Mouse (Mus musculus): ENCODE measurements around the gene Arhgap11a. TPM values are rescaled to one million over a fixed set of nuclear protein-coding genes. Genes with fewer than 3 reads are reported as not detected.

Gene Arhgap11a
- polyA plus RNA-seq, 1 experiment from 2014 or later = 29.7 TPM

DNA sequence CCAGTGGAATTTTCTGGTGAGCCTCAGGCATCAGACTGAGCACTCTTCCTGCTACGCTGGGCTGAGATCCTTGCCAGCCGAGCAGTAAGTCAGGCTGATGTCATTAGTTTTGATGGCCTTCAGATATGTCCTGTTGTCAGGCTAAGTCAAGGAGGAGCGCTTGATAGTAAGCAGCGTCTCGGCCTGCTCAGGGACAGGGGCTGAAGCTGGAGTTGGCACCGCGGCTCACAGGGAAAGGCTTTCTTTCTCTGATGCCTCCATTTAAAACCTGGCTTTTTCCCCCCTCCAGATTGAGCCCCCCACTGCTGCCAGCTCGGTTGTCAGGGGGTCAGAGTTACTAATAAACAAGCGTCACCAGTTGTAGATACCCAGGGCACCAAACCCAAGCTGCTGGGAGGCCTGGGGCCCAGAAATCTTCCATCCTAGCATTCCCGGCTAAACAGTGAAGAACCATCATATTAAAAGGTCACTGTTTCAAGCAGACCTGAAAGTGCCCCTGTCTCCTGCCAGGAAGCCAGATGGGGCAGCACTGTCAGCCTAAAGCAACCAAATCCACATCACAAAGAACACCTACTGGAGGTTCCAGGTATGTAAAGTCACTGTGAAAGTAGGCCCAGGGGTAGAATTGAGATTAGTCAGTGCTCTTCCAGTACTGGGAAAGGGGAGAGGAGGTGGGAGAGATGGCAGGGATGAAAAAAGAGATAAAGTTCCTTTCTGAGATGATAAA is 41.4 kb downstream of the Arhgap11a start:
- H3K36me3 ChIP-seq = no peaks in the 10 kb centered on the region
- H3K4me2 ChIP-seq = no peak overlapping the region
- ATAC-seq = no peak
- 62% methylated on average over 10 of the region's 10 CpGs for WGBS (ENCODE audit: insufficient replicate concordance)
- no peaks in the 10 kb centered on the region for H3K4me1 ChIP-seq
- no peaks in the 10 kb centered on the region for H3K27me3 ChIP-seq (replicated peaks)
- H3K27ac ChIP-seq = no peak overlapping the region
- no peak overlapping the region for H3K4me3 ChIP-seq
- H3K9me3 ChIP-seq (replicated peaks) = no peaks in the 10 kb centered on the region
- H3K9ac ChIP-seq = no peak overlapping the region

- H3K4me3 ChIP-seq = no peak overlapping the region
- no peak overlapping the region for H3K9ac ChIP-seq
- no peak overlapping the region for H3K27ac ChIP-seq
- H3K4me2 ChIP-seq = no peak overlapping the region
- H3K27me3 ChIP-seq (replicated peaks) = no peaks in the 10 kb centered on the region
- no peaks in the 10 kb centered on the region for H3K36me3 ChIP-seq
- no peaks in the 10 kb centered on the region for H3K9me3 ChIP-seq (replicated peaks)
- WGBS (ENCODE audit: insufficient replicate concordance) = 65% methylated on average over 4 of the region's 4 CpGs
- no peak for ATAC-seq
- no peaks in the 10 kb centered on the region for H3K4me1 ChIP-seq
Observed at GRCm38 (mm10) chr2:113805765-113806164, 42.7 kb downstream of the Arhgap11a start.

DNA sequence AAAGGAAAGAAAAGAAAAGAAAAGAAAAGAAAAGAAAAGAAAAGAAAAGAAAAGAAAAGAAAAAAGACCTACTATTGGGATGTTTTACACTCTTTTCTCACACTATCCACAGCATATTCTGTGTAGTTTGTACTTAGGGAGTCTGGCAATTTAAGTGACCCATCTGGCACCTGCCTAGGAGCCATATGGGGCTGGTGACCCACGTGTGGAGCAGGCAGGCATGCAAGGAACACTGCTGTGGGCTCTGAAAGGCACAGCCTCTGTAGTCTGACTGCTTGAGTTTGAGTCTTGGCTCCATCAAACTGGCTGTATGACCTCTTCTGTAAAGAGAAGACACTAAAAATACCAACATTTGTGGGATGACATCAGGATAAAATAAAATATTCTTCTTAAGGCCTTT is 44.7 kb downstream of the Arhgap11a start:
- Histone ChIP-seq H3K4me2 (no peak overlapping the region), H3K4me1 (no peaks in the 10 kb centered on the region), H3K27ac (no peak overlapping the region), H3K9me3 (replicated peaks) (no peaks in the 10 kb centered on the region), H3K4me3 (no peak overlapping the region), H3K36me3 (no peaks in the 10 kb centered on the region), H3K27me3 (replicated peaks) (no peaks in the 10 kb centered on the region), H3K9ac (no peak overlapping the region)
- 19% methylated on average over 1 of the region's 1 CpGs for WGBS (ENCODE audit: insufficient replicate concordance)
- ATAC-seq = no peak

DNA sequence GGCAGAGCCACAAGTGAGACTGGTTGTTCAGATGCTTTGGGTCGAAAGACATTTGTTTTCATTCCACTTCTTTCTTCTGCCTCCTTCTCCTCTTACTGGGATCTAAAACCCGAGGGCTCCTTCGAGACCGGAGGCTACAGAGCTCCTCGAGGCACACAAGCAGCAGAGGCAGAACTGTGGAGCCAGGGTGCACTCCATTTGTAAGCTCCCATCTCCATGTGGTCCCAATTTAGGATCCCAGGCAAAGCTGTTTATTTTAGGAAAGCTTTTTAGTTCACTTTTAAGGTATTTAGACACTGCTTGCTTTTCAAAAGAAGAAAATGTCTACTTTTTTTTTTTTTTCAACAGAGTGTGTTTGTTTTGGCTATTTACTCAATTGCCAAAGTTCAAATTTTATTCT is 47.6 kb downstream of the Arhgap11a start:
- no peak overlapping the region for H3K4me2 ChIP-seq
- H3K9ac ChIP-seq = no peak overlapping the region
- no peaks in the 10 kb centered on the region for H3K4me1 ChIP-seq
- H3K4me3 ChIP-seq = no peak overlapping the region
- H3K9me3 ChIP-seq (replicated peaks) = no peaks in the 10 kb centered on the region
- 54% methylated on average over 5 of the region's 5 CpGs for WGBS (ENCODE audit: insufficient replicate concordance)
- H3K36me3 ChIP-seq = no peaks in the 10 kb centered on the region
- no peak overlapping the region for H3K27ac ChIP-seq
- H3K27me3 ChIP-seq (replicated peaks) = no peaks in the 10 kb centered on the region
- ATAC-seq = no peak

- H3K4me2 ChIP-seq = no peak overlapping the region
- H3K9ac ChIP-seq = no peak overlapping the region
- H3K36me3 ChIP-seq = no peaks in the 10 kb centered on the region
- no peak overlapping the region for H3K4me3 ChIP-seq
- no peak for ATAC-seq
- H3K4me1 ChIP-seq = no peaks in the 10 kb centered on the region
- WGBS (ENCODE audit: insufficient replicate concordance) = 73% methylated on average over 13 of the region's 13 CpGs
- no peaks in the 10 kb centered on the region for H3K9me3 ChIP-seq (replicated peaks)
- H3K27me3 ChIP-seq (replicated peaks) = no peaks in the 10 kb centered on the region
- H3K27ac ChIP-seq = no peak overlapping the region
Observed at GRCm38 (mm10) chr2:113798605-113799004, 49.9 kb downstream of the Arhgap11a start.

DNA sequence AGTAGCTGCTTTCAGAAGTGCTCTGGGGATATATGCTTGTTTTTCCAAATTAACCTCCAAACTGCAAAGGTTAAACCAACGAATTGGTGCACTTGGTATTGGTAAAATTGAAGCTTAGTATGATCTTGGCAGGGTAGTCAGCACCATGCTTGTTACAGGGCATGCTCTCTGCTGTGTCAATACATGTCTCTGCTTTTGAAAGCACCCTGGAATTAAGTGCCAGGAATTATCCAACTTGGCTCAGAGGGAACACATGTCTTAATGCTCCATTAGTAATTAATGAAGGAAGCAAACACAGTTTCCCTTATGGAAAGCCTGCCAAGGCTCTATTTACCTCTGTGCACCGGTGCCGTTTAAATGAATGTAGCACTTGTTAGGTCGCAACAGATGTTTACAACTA is 53.3 kb downstream of the Arhgap11a start:
- Histone ChIP-seq H3K9ac (no peak overlapping the region), H3K27me3 (replicated peaks) (no peaks in the 10 kb centered on the region), H3K9me3 (replicated peaks) (no peaks in the 10 kb centered on the region), H3K4me1 (no peaks in the 10 kb centered on the region), H3K4me2 (no peak overlapping the region), H3K36me3 (no peaks in the 10 kb centered on the region), H3K27ac (no peak overlapping the region), H3K4me3 (no peak overlapping the region)
- 61% methylated on average over 4 of the region's 4 CpGs for WGBS (ENCODE audit: insufficient replicate concordance)
- no peak for ATAC-seq

DNA sequence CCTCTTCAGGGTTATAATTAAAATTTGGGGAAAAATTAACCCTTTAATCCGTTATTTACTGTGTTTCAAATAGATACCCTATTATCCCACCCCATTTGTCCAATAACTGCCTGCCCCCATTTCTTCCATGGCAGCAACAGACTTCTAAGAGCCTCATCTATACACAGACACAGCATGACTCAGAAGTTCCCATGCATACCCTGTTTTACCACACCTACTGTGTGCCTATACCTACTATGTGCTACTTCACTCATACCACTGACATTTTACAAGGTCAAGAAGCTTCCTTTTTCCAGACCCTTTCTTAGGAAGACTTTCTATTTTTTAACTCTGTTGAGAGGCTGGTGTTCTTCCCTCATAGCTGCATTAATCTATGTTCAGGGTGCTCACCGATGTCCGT is 54.9 kb downstream of the Arhgap11a start:
- H3K9me3 ChIP-seq (replicated peaks) = no peaks in the 10 kb centered on the region
- no peak overlapping the region for H3K4me3 ChIP-seq
- WGBS (ENCODE audit: insufficient replicate concordance) = 68% methylated on average over 3 of the region's 3 CpGs
- H3K36me3 ChIP-seq = no peaks in the 10 kb centered on the region
- H3K4me1 ChIP-seq = no peaks in the 10 kb centered on the region
- H3K9ac ChIP-seq = no peak overlapping the region
- H3K27ac ChIP-seq = no peak overlapping the region
- no peak for ATAC-seq
- H3K27me3 ChIP-seq (replicated peaks) = no peaks in the 10 kb centered on the region
- no peak overlapping the region for H3K4me2 ChIP-seq

DNA sequence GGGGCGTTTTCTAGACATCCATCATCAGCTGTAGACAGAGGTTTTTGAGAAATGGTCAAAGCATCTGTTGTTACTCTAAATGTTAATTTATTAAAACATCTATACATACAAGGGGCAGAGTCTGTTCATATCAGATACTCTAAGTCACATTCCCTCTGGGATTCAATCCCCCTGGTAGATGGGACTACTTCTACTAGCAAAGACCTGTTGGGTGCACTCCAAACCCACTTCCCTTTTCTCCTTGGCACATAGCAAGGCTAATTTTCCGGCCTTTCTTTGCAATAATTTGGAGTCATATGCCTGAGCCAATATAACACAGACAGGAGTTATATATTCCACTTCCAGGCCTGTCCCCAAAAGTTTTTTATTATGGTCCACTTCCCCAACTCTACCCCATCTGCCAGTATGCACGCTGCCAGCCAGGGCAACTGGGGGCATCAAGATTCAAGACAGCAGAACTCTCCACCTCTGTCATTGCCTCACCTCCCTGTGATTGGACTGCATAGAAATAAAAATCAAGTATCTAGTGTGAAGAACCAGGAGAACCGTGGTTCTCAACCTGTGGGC is 59.6 kb downstream of the Arhgap11a start:
- WGBS (ENCODE audit: insufficient replicate concordance) = 61% methylated on average over 4 of the region's 4 CpGs
- Histone ChIP-seq H3K4me3 (no peak overlapping the region), H3K36me3 (no peaks in the 10 kb centered on the region), H3K9me3 (replicated peaks) (no peaks in the 10 kb centered on the region), H3K9ac (no peak overlapping the region), H3K4me2 (no peak overlapping the region), H3K27me3 (replicated peaks) (no peaks in the 10 kb centered on the region), H3K4me1 (no peaks in the 10 kb centered on the region), H3K27ac (no peak overlapping the region)
- ATAC-seq = no peak

DNA sequence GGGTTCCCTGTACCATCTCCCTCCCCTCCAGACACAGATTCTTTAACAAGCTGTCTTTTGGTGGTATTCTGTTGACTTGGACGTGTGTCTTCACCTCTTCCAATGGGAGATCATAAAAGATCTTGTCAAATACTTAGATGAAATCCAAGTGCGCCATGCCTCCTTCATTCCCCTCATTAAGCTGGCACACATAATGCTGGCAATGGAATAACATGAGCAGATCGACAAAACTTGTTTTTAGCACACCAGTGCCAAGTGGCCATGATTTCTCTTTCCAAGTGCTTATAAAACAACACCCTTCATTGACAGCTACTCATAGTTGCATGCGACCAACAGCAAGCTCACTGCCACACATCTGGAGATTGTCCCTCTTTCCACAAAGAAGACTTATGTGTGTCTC is 60.6 kb downstream of the Arhgap11a start:
- Histone ChIP-seq H3K4me3 (no peak overlapping the region), H3K9ac (no peak overlapping the region), H3K9me3 (replicated peaks) (no peaks in the 10 kb centered on the region), H3K27me3 (replicated peaks) (no peaks in the 10 kb centered on the region), H3K4me1 (no peaks in the 10 kb centered on the region), H3K27ac (no peak overlapping the region), H3K4me2 (no peak overlapping the region), H3K36me3 (no peaks in the 10 kb centered on the region)
- 66% methylated on average over 4 of the region's 4 CpGs for WGBS (ENCODE audit: insufficient replicate concordance)
- no peak for ATAC-seq

- H3K4me1 ChIP-seq = no peaks in the 10 kb centered on the region
- H3K9ac ChIP-seq = no peak overlapping the region
- H3K4me2 ChIP-seq = no peak overlapping the region
- no peak overlapping the region for H3K4me3 ChIP-seq
- H3K27me3 ChIP-seq (replicated peaks) = no peaks in the 10 kb centered on the region
- H3K9me3 ChIP-seq (replicated peaks) = no peaks in the 10 kb centered on the region
- no peaks in the 10 kb centered on the region for H3K36me3 ChIP-seq
- WGBS (ENCODE audit: insufficient replicate concordance) = 48% methylated on average over 3 of the region's 3 CpGs
- H3K27ac ChIP-seq = no peak overlapping the region
- ATAC-seq = no peak
Observed at GRCm38 (mm10) chr2:113784851-113785250, 63.6 kb downstream of the Arhgap11a start.

DNA sequence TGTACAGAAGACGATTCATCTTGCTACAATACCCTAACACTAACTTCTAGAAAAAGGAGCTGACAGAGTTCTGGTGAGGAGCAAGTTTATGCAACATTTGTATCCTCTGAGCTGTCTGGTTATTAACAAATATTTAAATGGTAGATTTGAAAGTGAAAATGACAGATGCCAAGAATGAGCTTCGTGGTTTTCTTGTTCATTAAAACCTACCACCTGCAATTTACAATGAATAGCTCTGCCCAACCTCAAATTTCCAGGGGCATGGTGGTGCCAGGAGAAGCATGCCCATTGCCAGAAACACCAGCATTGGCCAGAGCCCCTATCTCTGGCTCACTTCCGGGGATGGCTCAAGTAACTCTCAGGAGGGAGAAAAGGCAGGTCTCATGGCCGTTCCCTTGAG is 66.9 kb downstream of the Arhgap11a start:
- no peak for ATAC-seq
- Histone ChIP-seq H3K27ac (no peak overlapping the region), H3K36me3 (no peaks in the 10 kb centered on the region), H3K9ac (no peak overlapping the region), H3K4me1 (no peaks in the 10 kb centered on the region), H3K9me3 (replicated peaks) (no peaks in the 10 kb centered on the region), H3K4me2 (no peak overlapping the region), H3K27me3 (replicated peaks) (no peaks in the 10 kb centered on the region), H3K4me3 (no peak overlapping the region)
- WGBS (ENCODE audit: insufficient replicate concordance) = 64% methylated on average over 4 of the region's 4 CpGs

Data from liver, embryonic 12.5 days (tissue).